Mouse (Mus musculus) heart, embryonic 16.5 days (tissue): Measurements from ENCODE around the gene Nprl3. TPM values are rescaled to one million over a fixed set of nuclear protein-coding genes. Genes with fewer than 3 reads are reported as not detected.

Experiments used
- ATAC-seq: fragments of 200-750 bp; cut with Nextera tagmentation; replicated peaks from 2 replicates; pipeline ENCODE4 v1.8.0; 2017; ENCODE audit warnings: moderate number of reproducible peaks; ENCODE audit not compliant: insufficient read depth, low FRiP score; ENCODE audit errors: extremely low read depth
- H3K27ac ChIP-seq: fragments of 300-500 bp; sonication (generic); 2 replicates; pipeline ENCODE4 v1.5.1; 2014; ENCODE audit warnings: mild to moderate bottlenecking, low read length, control low read depth, moderate library complexity
- H3K27me3 ChIP-seq: fragments of 300-500 bp; sonication (generic); 2 replicates; pipeline ENCODE4 v1.6.1; 2014; ENCODE audit warnings: low read length, mixed read lengths; ENCODE audit not compliant: control insufficient read depth, insufficient read depth
- H3K36me3 ChIP-seq: fragments of 300-500 bp; sonication (generic); 2 replicates; pipeline ENCODE4 v1.6.1; 2014; ENCODE audit not compliant: control insufficient read depth, insufficient read depth
- H3K4me1 ChIP-seq: fragments of 300-500 bp; sonication (generic); 2 replicates; pipeline ENCODE4 v1.6.1; 2014; ENCODE audit warnings: low read length, mixed read lengths; ENCODE audit not compliant: control insufficient read depth, insufficient read depth
- H3K4me2 ChIP-seq: fragments of 300-500 bp; sonication (generic); 2 replicates; pipeline ENCODE4 v1.6.1; 2014; ENCODE audit warnings: low read depth, mild to moderate bottlenecking, control low read depth, low read length
- H3K4me3 ChIP-seq: fragments of 300-500 bp; sonication (generic); 2 replicates; pipeline ENCODE4 v1.5.1; 2014; ENCODE audit warnings: mild to moderate bottlenecking, control low read depth, low read length
- H3K9ac ChIP-seq: fragments of 300-500 bp; sonication (generic); 2 replicates; pipeline ENCODE4 v1.6.1; 2014; ENCODE audit warnings: low read length, control low read depth
- H3K9me3 ChIP-seq: fragments of 300-500 bp; sonication (generic); replicated peaks from 2 replicates; pipeline ENCODE4 v1.6.1; 2016; ENCODE audit warnings: low read length; ENCODE audit not compliant: control insufficient read depth
- WGBS: fragments of 180-500 bp; shearing (Covaris S2); extraction: QIAGEN DNeasy Blood & Tissue Kit; methylation state at CpG from one replicate; pipeline ENCODE4 v1.1.7; 2014; 5-methylcytosine and 5-hydroxymethylcytosine counted together
- polyA plus RNA-seq: library from polyadenylated mRNA; unstranded; fragments of >200 nt; fragmentation: Nextera tagmentation; extraction: Ambion mirVana; gene quantifications from 2 replicates; pipeline ENCODE4 v1.2.1, GENCODE M21; 2015

The Nprl3 gene
- polyA plus RNA-seq, 1 experiment from 2014 or later: 30.4 TPM

- Histone ChIP-seq H3K9me3 (no peaks in the 10 kb centered on the region), H3K9ac (no peak overlapping the region), H3K27ac (peak overlapping the region; percentile 15), H3K4me1 (peaks cover 8% of the 10 kb centered on the region; the same call in 1 of the 2 replicates), H3K27me3 (no peaks in the 10 kb centered on the region), H3K4me3 (no peak overlapping the region), H3K36me3 (peaks cover 10% of the 10 kb centered on the region; the same call in 1 of the 2 replicates), H3K4me2 (no peak overlapping the region)
- 74% methylated on average over 3 of the region's 3 CpGs for WGBS
- no peak for ATAC-seq
Measured at GRCm38 (mm10) chr11:32244064-32244463, 23.4 kb downstream of the Nprl3 start.

- Histone ChIP-seq H3K27me3 (no peaks in the 10 kb centered on the region), H3K4me2 (no peak overlapping the region), H3K4me1 (peaks cover 8% of the 10 kb centered on the region; the same call in 1 of the 2 replicates), H3K9me3 (no peaks in the 10 kb centered on the region), H3K4me3 (no peak overlapping the region), H3K9ac (no peak overlapping the region), H3K36me3 (peaks cover 10% of the 10 kb centered on the region; the same call in 1 of the 2 replicates), H3K27ac (peak overlapping the region; percentile 15; the same call in 1 of the 2 replicates)
- no peak; the same call in 1 of the 2 replicates for ATAC-seq
- WGBS: 49% methylated on average over 7 of the region's 7 CpGs
Measured at GRCm38 (mm10) chr11:32243205-32243955, 24.1 kb downstream of the Nprl3 start.

- H3K9me3 ChIP-seq: no peaks in the 10 kb centered on the region
- H3K36me3 ChIP-seq: 0 out of 2 replicates have a peak, but pooled peaks cover 5% of the 10 kb centered on the region
- no peak overlapping the region for H3K4me2 ChIP-seq
- ATAC-seq: no peak
- H3K4me1 ChIP-seq: peaks cover 8% of the 10 kb centered on the region; the same call in 1 of the 2 replicates
- no peaks in the 10 kb centered on the region for H3K27me3 ChIP-seq
- no peak overlapping the region for H3K9ac ChIP-seq
- WGBS: 81% methylated on average over 3 of the region's 3 CpGs
- H3K27ac ChIP-seq: no peak overlapping the region
- H3K4me3 ChIP-seq: no peak overlapping the region
Measured at GRCm38 (mm10) chr11:32242209-32242608, 25.3 kb downstream of the Nprl3 start.

GRCm38 (mm10) chr11:32241391-32241790 lies 26.1 kb downstream of the Nprl3 start:
- H3K27ac ChIP-seq: no peak overlapping the region
- no peak for ATAC-seq

DNA sequence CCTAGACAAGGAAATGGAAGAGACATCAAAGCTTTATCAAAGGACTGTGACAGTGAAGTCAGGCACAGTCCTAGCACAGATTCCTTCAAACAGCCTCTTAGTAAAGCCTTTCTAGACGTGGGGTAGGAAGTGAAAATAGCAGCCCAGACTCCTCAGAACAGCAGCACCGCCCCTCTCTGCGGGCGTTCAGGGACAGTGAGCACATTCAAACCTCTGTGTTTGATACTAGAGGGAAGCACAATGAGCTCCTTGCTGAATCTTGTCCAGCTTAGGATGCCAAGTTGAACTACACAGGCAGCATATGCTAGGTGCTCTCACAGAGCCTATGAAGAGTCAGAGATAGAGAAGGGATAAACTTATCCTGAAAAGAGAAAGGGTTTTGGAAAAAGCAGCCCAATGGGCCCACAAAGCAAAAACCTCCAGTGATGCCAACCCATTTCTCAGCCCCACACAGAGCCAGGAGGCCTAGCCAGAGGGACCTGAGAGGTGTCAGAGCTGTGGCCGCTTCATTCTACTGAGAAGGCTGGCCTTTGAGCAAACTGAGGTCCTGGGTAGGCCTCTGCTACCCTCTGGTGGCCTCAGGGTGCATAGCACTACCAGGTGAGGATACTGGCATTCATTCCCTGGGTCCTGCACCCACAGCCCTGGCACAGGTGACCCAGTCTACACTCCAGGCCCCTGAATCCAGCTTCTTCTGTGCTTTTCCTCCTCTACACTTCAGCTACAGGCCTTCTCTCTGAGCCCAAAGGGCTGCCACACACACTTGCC lies 29.2 kb downstream of the Nprl3 start:
- Histone ChIP-seq H3K36me3 (peaks cover 6% of the 10 kb centered on the region; the same call in 1 of the 2 replicates), H3K9ac (no peak overlapping the region)
- ATAC-seq: no peak

More at GRCm38 (mm10) chr11:32241391-32241790, 26.1 kb downstream of the Nprl3 start:
- Histone ChIP-seq H3K36me3 (0 out of 2 replicates have a peak, but pooled peaks cover 5% of the 10 kb centered on the region), H3K4me2 (no peak overlapping the region), H3K9me3 (no peaks in the 10 kb centered on the region), H3K4me3 (no peak overlapping the region), H3K4me1 (peaks cover 10% of the 10 kb centered on the region; the same call in 1 of the 2 replicates), H3K9ac (no peak overlapping the region), H3K27me3 (no peaks in the 10 kb centered on the region)

DNA sequence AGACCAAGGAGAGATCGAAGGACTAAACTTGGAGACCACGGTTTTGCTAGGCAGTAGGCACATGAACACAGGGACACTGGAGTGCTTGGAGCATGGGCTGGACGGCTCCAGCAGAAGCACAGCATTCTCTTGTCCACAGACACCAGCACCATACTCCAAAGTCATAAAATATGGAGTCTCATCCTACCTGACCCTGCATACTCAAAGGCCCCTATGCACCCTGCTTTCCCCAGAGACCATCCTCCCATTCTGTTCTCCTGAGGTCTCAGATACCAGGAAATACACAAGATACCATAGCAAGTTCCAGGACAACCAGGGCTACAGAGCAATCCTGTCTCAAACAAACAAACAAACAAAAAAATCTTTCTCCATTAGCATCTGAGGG lies 30.1 kb downstream of the Nprl3 start:
- WGBS: 89% methylated on average over 3 of the region's 3 CpGs
- no peak overlapping the region for H3K4me3 ChIP-seq
- peaks cover 13% of the 10 kb centered on the region for H3K4me1 ChIP-seq
- H3K9ac ChIP-seq: peak overlapping the region; percentile 13; the same call in 1 of the 2 replicates
- no peak overlapping the region for H3K27ac ChIP-seq
- H3K27me3 ChIP-seq: no peaks in the 10 kb centered on the region
- H3K4me2 ChIP-seq: no peak overlapping the region
- H3K9me3 ChIP-seq: no peaks in the 10 kb centered on the region
- no peak for ATAC-seq
- peaks cover 9% of the 10 kb centered on the region for H3K36me3 ChIP-seq

More for the DNA sequence above, 29.2 kb downstream of the Nprl3 start:
- Histone ChIP-seq H3K4me2 (no peak overlapping the region), H3K9me3 (no peaks in the 10 kb centered on the region), H3K27ac (no peak overlapping the region), H3K27me3 (no peaks in the 10 kb centered on the region), H3K4me3 (no peak overlapping the region), H3K4me1 (peaks cover 13% of the 10 kb centered on the region)
- WGBS: 61% methylated on average over 5 of the region's 5 CpGs

GRCm38 (mm10) chr11:32236712-32237410 lies 30.6 kb downstream of the Nprl3 start:
- WGBS: 61% methylated on average over 9 of the region's 9 CpGs
- H3K4me2 ChIP-seq: no peak overlapping the region

DNA sequence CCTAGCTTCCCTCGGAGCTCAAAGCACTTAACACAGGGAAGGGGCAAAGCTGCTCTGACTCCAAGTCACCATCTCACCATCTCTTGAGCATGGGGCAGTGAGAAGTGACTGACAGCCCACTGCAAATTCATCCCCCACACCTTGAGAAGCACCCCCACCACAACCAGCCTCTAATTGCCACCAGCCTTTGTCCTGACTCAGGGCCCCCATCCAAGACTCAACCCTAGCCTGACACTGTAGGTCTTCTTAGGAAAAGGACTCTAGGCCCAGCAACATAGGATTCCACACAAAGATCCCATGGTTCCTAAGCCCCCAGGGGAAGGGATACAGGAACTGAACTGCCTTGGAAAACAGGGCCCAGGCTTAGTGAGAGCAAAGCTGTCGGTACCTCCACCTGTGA lies 31.4 kb downstream of the Nprl3 start:
- 56% methylated on average over 2 of the region's 2 CpGs for WGBS
- Histone ChIP-seq H3K4me3 (no peak overlapping the region), H3K4me2 (no peak overlapping the region), H3K27me3 (no peaks in the 10 kb centered on the region), H3K27ac (no peak overlapping the region), H3K9ac (no peak overlapping the region), H3K4me1 (peaks cover 13% of the 10 kb centered on the region), H3K36me3 (peaks cover 16% of the 10 kb centered on the region), H3K9me3 (no peaks in the 10 kb centered on the region)
- ATAC-seq: no peak

More at GRCm38 (mm10) chr11:32236712-32237410, 30.6 kb downstream of the Nprl3 start:
- Histone ChIP-seq H3K4me1 (peaks cover 13% of the 10 kb centered on the region), H3K27ac (no peak overlapping the region), H3K36me3 (peaks cover 13% of the 10 kb centered on the region), H3K9me3 (no peaks in the 10 kb centered on the region), H3K9ac (no peak overlapping the region), H3K27me3 (no peaks in the 10 kb centered on the region), H3K4me3 (no peak overlapping the region)
- ATAC-seq: no peak
